Mouse (Mus musculus): ENCODE results near the gene Atxn10.

- TF ChIP-seq CTCF (IDR thresholded peaks at IDR 0.05) (no peak), EP300 (IDR thresholded peaks at IDR 0.05) (no peak)
These were observed 133.4 kb downstream of the Atxn10 start for GRCm38 (mm10) chr15:85469401-85469800.
